In the genomic region with DNA sequence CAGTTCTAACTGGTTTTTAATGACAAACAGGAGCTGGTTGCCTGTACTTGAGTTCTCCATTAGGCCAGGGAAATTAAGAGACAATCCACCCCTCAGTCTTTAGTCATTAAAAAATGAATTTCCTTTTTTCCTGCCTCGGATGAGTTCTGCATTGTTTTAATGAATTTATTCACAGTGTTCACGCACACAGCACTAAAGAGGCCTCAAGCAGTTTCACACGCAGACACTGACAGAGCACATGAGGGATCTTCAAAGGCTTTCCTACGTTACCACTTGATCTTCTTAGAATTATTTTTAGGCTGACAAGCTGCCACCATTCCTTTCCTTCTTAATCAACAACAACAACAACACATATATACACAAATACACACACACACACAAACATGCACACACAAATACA, we compare ENCODE assay signal across 17 mouse cellular contexts.
"Had no signal": no experiment of that assay in that cellular context is flagged by ENCODE, and none has a peak within 500 bp of the region (broad histone marks: within the 10 kb centered on the region; RNA-seq: fewer than 3 reads in every experiment).

No protein-coding gene starts in this region.

- H3K36me3 ChIP-seq: liver, embryonic 12.5 days; midbrain, embryonic 12.5 days; neural tube, embryonic 13.5 days; neural tube, embryonic 15.5 days had no signal

- ATAC-seq: liver, embryonic 12.5 days had no signal

- H3K9me3 ChIP-seq: liver, embryonic 12.5 days; midbrain, embryonic 12.5 days; neural tube, embryonic 13.5 days; neural tube, embryonic 15.5 days had no signal

- H3K4me3 ChIP-seq: liver, embryonic 12.5 days; midbrain, embryonic 12.5 days; myocyte; neural tube, embryonic 13.5 days; neural tube, embryonic 15.5 days had no signal

- H3K27ac ChIP-seq: liver, embryonic 12.5 days; liver, embryonic 14.5 days; midbrain, embryonic 12.5 days; neural tube, embryonic 13.5 days; neural tube, embryonic 15.5 days had no signal

- H3K4me2 ChIP-seq: liver, embryonic 12.5 days; lung, embryonic 14.5 days; midbrain, embryonic 12.5 days; neural tube, embryonic 13.5 days; neural tube, embryonic 15.5 days had no signal

- H3K4me1 ChIP-seq: liver, embryonic 12.5 days; midbrain, embryonic 12.5 days; neural tube, embryonic 13.5 days; neural tube, embryonic 15.5 days had no signal

- H3K27me3 ChIP-seq: liver, embryonic 12.5 days; midbrain, embryonic 12.5 days; neural tube, embryonic 13.5 days; neural tube, embryonic 15.5 days had no signal

- H3K9ac ChIP-seq: liver, embryonic 12.5 days; liver, embryonic 14.5 days; lung, embryonic 14.5 days; midbrain, embryonic 12.5 days; neural tube, embryonic 13.5 days; neural tube, embryonic 15.5 days had no signal

- DNase-seq: lung, adult 18-20 months; lung, embryonic 14.5 days; lung, postnatal 10 days; lung, postnatal 4 days; right cerebral cortex, adult 18-20 months; right cerebral cortex, postnatal 25 days; right cerebral cortex, postnatal 4 days; spleen, adult 18-20 months; thymus, adult 18-20 months; thymus, postnatal 14 days; thymus, postnatal 36 days had no signal
